Mouse (Mus musculus): ENCODE results near the gene Gm26558.

Gm26558 gene

DNA sequence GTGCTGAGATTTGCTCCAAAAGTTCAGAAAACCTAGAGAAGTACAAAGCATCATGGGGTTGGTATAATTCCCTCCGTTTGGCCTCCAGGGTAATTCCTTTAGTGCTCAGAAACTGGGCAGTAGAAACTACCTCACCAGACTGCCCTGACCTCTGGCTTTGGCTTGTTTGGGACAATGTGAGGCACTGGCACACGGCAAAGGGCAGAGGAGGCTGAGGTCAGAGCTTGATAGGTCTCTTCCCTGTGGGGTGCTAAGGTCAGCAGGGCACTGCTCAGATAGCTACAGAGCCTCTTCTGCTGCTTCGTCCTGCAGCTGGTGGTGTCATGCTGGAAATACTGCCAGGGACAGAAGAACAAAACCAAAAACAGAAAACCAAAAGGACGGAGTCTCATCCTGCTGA is 14.2 kb downstream of the Gm26558 start:
- no peak for DNase-seq

DNA sequence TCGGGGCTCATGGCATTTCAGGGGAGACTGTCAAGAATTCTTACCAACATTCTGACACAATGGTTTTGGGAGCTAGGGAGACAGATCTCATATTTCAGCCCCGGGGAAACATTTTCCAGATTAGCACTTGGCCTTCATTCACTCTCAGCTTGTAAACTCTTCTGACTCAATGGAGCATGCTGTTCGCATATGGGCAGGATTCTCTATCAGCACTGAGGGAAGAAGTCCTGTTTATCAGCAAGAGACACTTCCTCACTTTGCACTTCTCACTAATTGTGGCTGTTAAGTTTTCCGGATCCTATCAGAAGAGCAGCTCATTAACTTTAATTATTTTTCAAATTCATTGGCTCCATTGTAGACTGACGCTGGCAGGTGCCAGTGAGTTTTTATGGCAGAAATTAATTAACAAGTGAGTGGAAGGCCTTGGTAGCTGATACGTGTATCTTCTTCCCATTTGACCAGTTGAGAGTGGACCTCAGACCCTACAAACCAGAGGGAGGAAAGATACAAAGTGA is 16.6 kb downstream of the Gm26558 start:
- DNase-seq: no peak

DNA sequence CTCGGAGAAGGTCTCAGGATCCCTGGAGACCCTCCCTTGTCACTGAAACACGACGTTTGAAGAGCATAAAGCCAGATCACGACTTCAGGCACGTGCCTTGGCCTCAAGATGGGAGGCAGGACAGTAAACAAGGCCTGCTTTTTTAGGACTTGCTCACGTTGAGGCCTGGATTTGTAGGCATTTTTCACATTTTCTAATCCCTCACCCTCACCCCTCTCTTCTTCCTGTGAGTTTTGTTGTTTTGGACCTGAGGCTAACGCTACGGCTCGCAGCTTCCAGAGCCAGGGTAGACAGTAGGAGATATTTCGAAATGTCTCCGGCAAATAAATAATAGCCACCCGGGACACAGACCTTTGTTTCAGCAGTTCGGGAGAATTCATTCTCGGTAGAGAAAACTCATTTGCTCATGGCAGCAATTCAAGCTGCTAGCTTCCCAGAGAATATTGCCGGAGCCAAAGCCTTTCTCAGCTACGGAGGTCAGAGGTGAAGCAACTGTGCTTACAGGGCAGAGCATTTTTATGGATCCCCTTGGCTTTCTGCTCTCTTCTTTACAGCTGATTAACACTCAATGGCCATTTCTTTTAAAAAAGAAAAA is 18.8 kb downstream of the Gm26558 start:
- DNase-seq: no peak

DNA sequence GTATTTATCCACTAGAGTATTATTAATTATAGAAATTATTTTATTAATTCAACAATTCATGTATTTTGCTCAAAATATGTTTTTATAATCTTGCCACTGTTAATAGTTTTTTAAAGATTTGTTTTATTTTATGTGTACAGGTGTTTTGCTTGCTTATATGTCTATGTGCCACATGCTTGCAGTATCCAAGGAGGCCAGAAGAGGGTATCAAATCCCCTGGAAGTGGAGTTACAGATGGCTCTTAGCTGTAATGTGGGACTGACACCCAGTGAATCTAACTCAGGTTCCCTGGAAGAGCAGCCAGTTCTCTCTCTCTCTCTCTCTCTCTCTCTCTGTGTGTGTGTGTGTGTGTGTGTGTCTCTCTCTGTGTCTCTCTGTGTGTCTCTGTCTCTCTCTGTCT is 20.9 kb downstream of the Gm26558 start:
- DNase-seq: no peak

DNA sequence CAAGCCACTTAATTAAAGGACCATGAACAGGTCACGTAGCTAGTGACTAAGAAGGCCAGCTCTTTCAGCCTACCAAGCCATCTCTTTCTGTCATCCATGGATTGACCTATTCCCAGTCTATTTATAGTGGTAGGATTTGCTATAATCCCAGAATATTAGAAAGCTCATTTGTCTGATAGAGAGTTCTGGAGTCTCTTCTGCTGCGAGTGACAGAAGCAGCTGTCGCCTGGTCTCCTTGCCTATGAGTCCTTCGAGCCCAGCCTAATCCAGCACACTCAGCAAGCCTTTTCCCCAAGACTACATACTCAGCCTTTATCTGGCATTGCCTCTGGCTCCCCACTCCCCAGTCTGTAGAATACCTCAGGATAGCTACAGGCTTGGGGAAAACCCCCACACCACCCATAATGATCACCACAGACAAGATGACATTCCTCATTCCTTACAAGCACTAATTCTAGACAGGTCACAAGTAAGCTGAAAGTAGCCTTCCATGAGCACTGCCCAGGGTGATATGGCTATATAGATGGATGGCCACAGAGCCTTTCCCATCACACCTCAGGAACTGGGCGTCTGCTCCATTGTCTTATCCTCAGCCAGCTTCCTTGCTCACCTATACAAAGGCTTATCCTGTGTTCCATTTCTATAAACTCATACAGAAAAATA is 27.7 kb downstream of the Gm26558 start:
- no peak for DNase-seq

DNA sequence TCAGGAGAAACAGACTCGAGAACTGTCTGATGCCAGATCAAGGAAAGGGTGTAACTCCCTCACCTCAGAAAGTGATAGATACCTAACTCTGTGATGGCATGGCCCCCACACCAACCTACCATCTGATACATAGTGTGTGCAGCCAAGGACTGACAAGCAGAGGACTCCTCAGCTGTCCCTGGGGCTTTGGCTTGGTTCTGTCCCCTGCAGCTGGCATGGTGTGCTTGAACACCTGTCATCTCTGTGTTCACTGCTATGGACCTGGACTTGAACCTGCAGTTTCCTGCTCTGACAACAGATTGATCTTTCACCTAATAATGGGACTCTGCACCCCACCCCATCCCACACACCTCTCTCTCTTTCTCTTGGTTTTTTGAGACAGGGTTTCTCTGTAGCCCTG is 29.5 kb downstream of the Gm26558 start:
- DNase-seq: no peak

DNA sequence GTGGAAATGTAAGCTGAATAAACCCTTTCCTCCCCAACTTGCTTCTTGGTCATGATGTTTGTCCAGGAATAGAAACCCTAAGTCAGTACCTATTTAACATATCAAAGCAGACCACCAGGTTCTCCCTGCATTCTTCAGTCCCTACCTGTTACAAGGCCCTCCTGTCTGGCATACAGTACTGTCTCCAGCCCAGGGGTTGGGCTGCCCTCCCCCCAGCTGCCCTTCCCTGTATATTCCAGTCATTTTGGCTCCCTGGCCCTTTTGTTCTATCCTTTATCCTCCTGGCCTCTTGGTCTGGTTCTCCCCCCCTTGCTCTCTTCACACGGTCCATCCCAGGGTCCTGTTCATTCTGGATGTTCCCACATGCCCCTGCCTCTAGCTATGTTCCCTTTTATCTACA is 30.6 kb downstream of the Gm26558 start:
- DNase-seq: no peak

DNA sequence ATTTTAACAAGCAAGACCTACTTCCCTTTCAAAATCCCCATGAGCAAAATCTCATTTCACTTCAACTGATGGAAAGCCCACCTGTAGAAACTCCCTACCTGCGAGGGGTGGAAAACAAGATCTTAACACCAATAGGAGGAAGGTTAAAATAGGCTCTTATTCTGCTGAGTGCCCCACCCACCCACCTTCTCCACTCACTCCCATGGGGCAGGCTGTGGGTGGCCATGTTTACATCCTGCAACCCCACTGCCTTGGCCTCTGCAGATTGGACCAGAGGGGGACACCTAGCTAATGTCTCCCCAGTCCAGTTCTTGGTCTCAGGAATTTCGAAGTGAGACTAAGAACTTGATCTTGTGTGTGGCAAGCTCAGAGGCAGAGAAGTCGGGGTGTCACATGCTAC is 32.0 kb downstream of the Gm26558 start:
- no peak for DNase-seq

DNA sequence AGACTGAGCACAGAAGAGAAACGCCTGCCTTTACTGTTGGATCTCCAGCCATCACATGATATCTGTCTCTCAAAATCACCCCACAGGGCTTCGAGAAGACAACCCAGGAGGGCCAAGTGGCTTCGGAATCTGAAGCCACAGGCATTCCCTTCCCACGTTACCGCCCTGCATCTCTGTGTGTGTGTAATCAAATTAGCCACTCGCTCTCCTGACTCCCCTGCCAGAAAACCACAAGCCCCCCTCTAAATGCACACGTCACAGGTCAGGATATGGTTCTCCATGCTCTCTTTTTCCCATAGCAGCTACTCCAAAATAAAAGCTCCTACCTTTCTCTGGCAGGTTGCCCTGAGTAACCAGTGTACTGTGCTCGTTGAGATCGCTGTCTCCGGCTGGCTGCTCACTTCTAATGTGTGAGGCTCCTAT is 32.6 kb downstream of the Gm26558 start:
- peak; percentile 31 to 52 for DNase-seq

DNA sequence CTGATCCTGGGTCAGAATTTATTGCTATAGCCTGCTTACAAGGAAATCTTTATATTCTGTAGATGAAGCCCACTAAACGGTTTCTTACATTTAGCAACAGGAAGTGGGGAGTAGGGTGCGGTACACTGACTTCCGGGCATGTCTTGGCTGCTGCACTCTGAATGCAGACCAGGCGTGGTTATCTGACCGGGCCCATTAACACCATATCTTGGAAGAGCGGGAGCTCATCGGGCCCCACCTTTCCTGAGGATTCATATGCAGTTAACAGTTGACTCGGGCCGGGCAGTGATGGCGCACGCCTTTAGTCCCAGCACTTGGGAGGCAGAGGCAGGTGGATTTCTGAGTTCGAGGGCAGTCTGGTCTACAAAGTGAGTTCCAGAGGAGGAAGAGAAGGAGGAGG is 33.5 kb downstream of the Gm26558 start:
- DNase-seq: no peak

DNA sequence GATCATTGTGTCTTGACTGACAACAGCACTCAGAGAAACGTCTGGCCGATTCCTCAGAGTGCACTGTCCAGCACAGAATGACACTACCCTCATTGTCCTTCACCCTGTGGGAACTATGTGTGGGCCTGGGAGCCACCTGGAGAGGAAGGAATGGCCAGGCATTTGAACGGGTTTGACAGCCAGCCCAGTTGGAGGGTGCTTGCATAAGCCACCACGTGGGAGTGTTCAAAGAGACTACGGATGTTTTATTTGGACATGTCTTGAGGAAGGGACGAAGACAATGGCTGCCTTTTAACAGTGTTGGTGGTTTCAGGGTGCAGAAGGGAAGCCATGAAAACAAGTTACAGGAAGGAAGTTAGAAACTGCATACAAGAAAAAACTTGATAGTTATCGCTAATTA is 36.1 kb downstream of the Gm26558 start:
- no peak for DNase-seq

DNA sequence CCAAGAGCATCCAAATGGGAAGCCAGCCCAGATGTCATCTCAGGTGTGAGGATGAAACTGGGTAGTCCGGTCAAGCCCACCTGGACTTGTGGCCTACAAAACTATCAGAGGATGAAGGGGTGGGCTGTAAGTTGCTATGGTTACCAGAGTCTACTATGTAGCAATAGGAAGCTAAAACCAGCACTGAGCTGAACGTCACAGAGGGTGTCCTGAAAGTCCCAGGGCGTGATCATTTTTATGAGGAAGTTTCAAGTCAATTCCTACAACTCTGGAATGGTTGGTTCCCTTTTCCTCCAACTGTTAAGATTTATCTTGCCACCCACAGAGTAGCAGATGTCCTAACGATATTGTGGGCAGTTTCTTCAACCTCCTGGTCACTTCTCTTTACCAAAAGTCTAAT is 39.7 kb downstream of the Gm26558 start:
- DNase-seq: no peak

DNA sequence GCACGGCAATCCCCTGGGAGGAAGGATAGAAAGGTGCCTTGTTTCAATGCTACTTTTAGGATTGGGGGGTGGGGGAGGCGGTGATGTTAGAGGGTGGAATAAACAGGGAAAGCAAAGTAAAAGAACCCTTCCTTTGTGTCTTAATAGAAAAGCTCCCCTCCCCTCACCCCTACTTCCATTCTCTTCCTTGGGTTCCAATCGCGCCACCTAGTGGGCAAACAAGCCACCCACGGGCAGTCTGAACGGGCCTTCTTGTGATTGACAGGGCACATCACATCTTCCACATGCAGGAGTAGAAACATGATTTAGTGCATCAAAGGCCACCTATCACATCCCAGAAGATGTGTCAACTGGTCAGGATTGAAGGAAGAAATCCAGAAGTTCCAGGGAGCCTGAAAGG is 41.7 kb downstream of the Gm26558 start:
- peak; percentile 5 to 31 for DNase-seq

DNA sequence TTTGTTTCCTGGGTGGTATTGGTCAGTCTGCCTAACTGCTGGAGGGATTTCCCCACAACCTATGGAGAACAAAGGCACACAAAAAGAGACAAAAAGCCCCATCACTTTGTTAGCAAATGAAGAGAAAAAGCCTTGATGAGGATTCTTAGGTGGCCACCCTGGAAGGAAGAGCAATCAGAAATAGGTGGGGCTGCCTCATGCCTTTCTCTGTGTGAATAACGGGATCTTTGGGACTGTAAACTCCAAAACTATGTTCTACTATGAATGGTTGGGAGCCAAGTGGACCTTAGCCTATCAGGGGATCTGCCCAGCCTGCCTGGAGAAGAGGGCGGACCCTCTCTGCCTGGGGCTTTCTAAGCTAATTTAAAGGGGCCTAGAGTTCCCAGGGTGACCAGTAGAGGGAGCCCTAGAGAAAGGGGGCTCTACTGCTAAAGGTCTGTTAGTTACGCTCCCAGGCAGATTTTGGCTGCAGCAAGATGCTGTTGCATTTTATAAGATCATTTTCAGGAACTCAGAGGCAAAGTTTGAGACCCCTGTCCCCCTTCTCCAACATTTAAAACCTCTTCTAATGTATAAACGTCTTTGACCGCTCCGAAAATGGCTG is 42.6 kb downstream of the Gm26558 start:
- DNase-seq: no peak

DNA sequence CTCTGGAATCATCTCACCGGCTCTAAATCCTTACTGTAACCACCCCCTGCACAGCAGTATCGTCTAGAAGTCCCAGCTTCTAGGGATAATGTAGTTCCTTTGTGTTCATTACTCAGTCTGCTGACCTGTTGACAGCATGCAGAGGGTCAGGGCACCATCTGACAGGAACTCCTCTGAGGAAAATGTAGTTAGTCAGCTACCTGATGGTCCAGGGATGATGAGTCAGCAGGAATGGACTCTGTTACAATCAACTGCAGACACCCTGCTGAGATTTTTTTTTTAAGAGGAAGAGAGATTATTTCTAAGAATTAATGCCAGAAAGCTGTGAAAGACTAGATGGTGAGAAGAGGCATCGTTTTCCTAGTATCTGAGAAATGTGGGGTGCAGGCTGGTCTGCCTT is 45.3 kb downstream of the Gm26558 start:
- DNase-seq: no peak

DNA sequence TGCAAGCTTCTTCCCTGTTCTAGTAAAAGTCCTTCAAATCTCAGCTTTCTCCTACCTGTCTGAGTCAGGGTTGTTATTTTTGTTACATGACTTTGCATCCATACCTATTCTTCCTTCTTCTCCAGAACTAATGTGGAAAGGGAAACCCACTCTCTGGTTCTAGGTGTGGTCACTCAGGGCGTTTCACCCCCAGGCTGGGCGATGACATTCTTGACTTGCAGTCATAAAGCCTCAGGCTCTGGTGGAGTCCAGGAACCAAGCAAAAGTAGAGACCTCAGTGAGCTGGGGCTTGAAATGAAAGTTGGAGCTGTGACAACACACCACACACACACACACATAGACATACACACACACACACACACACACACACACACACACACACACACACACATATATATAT is 45.8 kb downstream of the Gm26558 start:
- no peak for DNase-seq

DNA sequence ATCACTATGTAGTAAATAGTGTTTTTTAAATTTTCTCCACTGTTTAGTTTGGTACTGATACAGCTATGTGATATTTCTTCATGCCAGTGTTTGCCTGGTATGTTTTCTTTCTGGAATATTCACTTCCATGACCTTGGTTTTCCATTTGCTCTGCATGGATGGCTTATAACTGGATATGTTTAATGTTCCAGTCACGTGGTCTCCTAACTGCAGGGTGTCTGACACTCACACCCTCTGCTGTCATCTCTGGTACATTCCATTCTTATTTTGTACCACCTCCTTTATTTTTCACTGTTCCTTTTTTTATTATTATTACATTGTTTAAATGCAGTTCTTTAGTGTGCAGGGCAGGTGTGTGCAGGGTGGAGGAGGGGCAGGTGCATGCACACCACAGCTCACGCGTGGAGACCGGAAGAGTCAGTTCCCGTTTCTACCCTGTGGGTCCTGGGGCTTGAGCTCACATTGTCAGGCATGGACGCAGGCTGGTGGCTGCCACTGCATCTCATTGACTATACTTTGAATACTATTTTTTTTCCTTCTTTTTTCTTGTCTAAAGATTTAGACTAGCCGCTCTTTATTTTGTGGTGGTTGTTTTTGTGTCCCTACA is 47.1 kb downstream of the Gm26558 start:
- DNase-seq: no peak
